Mouse (Mus musculus) cortical plate, adult 2 months (tissue): ENCODE data around the gene Tnni1. TPM values are rescaled to one million over a fixed set of nuclear protein-coding genes. Genes with fewer than 3 reads are reported as not detected.
A peak's percentile ranks its signal among the peaks of the same experiment; 100 is the strongest.

Experiments
- H3K27ac ChIP-seq: fragments of 200-500 bp; 2 replicates; pipeline ENCODE4 v1.5.1; 2012; ENCODE audit warnings: low read length, control low read depth, inconsistent platforms; ENCODE audit not compliant: insufficient read depth
- H3K4me1 ChIP-seq: fragments of 200-500 bp; 2 replicates; pipeline ENCODE4 v1.6.1; 2011; ENCODE audit warnings: low read length; ENCODE audit not compliant: control insufficient read depth, insufficient read depth
- H3K4me3 ChIP-seq: fragments of 200-500 bp; 2 replicates; pipeline ENCODE4 v1.5.1; 2011; ENCODE audit warnings: mild to moderate bottlenecking, low read length, control low read depth; ENCODE audit not compliant: insufficient read depth
- CTCF ChIP-seq: fragments of 200-500 bp; IDR thresholded peaks from 2 replicates; pipeline ENCODE4 v1.5.1; 2011; ENCODE audit warnings: mild to moderate bottlenecking, control low read depth, low read length; ENCODE audit not compliant: insufficient read depth; ENCODE audit errors: extremely low read depth
- POLR2A ChIP-seq: fragments of 200-500 bp; IDR thresholded peaks from 2 replicates; pipeline ENCODE4 v1.6.1; 2011; ENCODE audit warnings: mild to moderate bottlenecking, low read length, control low read depth; ENCODE audit not compliant: insufficient read depth; ENCODE audit errors: extremely low read depth
- polyA plus RNA-seq: library from polyadenylated mRNA; depleted of rRNA; stranded (reverse); fragments of >200 nt; gene quantifications from 2 replicates; pipeline ENCODE4 v1.2.3, GENCODE M21; 2012

The Tnni1 gene
- polyA plus RNA-seq, 1 experiment = 18.8 TPM

DNA sequence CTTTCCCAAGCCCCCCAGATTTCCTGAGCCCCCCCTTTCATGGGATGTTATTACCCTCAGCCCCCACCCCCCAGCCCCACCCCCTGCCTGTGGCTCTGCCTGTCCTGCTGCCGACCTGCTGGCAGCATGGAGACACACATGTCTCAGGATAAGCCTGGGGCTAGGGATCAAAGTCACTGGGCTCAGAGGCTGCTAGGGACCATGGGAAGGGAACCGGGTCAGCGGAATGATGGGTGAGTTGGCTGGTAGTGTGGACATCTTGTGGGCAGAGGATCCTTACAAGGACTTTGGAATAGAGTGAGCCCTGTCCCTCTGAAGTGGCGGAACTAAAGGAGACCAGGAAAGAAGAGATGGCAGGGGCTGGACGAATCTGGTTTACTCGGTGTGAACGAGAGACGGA is 55.7 kb downstream of the Tnni1 start:
- TF ChIP-seq CTCF (no peak), POLR2A (no peak)

DNA sequence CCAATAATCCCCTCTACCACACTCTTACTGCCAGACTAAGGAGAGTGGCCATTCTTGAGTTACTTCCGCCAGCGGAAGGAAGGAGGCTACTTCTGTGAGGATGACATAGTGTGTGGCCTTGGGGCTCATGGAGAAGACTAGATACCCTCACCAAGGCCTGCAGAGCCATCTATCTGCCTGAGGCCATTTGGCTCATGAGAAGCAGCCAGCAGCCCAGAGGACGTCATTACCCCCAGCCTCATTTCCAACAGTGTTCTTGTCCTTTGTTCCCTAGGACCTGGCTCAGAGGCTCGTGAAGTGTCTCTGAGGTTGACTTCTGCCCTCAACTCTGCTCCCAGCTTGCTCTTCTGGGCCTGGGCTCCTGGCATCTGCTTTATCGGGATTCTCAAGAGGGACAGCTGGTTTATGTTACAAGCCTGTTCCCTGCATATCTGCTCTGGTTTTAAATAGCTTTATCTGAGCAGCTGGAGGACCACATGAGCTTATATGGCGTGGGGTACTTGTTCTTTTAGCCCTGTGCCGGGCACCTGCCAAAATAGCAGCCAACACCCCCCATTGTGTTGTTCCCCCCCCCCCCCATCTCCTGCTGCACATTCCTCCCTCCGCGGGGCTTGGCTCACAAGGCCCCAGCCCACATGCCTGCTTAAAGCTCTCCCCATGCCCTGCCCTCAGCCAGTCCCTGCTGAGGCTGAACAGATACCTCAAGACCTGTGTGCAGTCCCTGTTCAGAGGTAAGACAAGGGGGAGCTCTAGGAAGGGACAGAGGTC is 56.7 kb downstream of the Tnni1 start, which contains the start of gene Tnnt2:
TSS of gene Tnnt2 (plus strand) at position 639 of the 768 bp plus-strand sequence.
- H3K27ac ChIP-seq = no peak within 1 kb of the TSS
- no peaks in the 10 kb centered on the region for H3K4me1 ChIP-seq
- TF ChIP-seq CTCF (no peak), POLR2A (no peak)
- no peak within 1 kb of the TSS for H3K4me3 ChIP-seq

More for the DNA sequence above, 55.7 kb downstream of the Tnni1 start:
- no peak overlapping the region for H3K4me3 ChIP-seq
- no peaks in the 10 kb centered on the region for H3K4me1 ChIP-seq
- H3K27ac ChIP-seq = no peak overlapping the region

DNA sequence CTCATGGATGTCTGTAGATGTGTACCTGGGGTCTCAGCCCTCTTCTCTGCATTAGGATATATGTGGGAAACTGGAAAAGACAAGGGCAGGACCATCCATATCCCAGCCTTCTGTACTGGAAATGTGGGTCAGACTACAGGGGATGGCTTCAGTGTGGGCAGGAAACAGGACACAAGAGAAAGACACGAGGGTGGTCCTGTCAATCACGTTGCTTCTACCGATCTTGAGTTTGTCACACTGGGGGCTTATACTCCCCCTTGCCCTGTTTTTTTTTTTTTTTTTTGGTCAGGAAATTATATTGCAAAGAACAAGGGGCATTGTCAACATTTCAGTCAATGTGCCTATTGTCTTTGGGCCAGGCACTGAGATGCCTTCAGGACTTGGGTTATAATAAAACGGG is 59.4 kb downstream of the Tnni1 start:
- H3K4me1 ChIP-seq = no peaks in the 10 kb centered on the region
- no peak overlapping the region for H3K4me3 ChIP-seq
- TF ChIP-seq POLR2A = no peak
- no peak for TF ChIP-seq CTCF
- no peak overlapping the region for H3K27ac ChIP-seq

DNA sequence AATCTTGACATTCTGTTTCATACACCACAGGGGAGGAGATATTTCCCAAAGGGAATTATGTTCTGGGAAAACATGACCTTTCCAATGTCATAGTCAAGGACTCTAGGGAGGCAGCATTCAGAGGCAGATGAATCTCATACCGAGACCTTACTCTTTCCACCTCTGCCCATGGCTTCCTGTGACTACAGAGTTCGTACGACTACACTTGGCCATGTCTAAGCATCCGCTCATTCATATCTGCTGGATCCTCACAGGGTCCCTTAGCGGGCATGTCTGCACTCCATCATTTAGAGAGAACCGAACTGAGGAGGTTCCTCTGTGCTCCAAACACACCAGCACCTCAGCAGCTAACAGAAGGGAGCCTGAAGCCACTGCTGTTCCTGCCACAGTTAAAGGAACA is 59.8 kb downstream of the Tnni1 start:
- no peak overlapping the region for H3K4me3 ChIP-seq

DNA sequence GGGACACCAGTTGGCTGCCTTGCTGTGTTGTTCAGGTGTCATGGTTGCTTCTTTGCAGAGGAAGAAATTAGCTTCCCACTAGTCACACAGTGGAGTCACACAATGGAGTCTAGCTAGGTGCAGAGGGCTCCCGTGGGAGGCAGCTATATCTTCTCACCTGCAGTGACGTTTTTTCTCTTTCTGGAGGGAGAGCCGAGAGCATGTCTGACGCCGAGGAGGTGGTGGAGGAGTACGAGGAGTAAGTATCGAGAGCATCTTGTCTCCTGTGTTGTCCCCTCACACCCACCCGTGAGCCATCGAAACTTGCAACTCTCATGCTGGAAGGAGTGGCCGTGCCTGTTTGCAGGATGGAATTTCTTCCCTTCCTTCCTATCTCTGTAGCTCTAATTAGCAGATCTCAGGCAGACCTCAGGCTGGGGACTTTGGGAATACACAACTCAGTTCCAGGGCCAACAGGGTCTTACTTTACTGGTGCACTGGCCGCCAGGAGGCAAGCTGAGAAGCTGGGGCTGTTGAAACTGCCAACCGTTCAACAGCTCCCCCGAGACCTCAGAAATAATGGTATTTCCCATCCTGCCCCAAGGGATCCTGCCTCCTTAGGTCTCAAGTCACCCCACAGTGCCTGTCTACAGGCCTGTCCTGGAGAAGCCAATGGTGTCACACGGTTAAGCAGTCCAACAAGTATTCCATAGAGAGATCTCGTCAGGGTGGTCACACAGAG is 61.6 kb downstream of the Tnni1 start:
- Histone ChIP-seq H3K4me1 (no peaks in the 10 kb centered on the region), H3K27ac (no peak overlapping the region), H3K4me3 (peak overlapping the region; percentile 25)
- TF ChIP-seq POLR2A = no peak
- TF ChIP-seq CTCF = no peak

More for the DNA sequence above, 59.8 kb downstream of the Tnni1 start:
- no peaks in the 10 kb centered on the region for H3K4me1 ChIP-seq
- no peak overlapping the region for H3K27ac ChIP-seq
- no peak for TF ChIP-seq POLR2A
- TF ChIP-seq CTCF = no peak

DNA sequence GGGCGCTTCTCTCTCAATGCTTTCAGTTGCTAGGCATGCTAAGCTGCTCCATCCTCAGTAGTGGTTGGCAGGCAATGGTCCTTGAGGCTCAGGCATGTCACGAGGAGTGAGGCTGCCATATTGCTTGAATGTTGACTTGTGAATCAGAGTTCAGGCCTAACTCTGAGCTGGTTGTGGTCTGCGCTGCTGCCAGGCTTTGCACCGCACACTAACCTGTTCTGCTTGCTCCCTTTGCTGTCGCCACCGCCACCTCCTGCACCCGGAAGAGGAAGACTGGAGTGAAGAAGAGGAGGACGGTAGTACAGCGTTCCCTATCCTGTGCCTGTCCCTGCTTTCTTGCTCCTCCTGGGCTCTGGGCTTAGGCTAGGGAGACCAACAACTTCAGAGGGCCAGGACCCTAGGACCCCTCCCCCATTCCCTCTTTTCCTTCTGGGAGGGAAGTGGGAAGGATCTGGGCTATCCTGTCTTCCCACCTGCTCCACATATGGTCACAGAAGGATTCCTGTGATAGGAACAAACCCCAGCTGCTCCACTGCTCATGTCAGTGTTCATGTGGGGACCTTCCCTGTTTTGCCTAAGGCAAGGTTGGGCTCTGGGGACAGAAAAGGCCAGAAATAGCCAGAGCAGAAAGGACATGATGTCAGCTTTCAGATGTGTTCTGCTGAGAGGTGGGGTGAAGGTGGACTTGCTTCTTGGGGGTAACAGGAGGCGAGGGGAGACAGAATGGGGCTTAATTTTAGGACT is 64.5 kb downstream of the Tnni1 start:
- TF ChIP-seq CTCF (no peak), POLR2A (no peak)
- Histone ChIP-seq H3K27ac (no peak overlapping the region), H3K4me3 (no peak overlapping the region), H3K4me1 (no peaks in the 10 kb centered on the region)

DNA sequence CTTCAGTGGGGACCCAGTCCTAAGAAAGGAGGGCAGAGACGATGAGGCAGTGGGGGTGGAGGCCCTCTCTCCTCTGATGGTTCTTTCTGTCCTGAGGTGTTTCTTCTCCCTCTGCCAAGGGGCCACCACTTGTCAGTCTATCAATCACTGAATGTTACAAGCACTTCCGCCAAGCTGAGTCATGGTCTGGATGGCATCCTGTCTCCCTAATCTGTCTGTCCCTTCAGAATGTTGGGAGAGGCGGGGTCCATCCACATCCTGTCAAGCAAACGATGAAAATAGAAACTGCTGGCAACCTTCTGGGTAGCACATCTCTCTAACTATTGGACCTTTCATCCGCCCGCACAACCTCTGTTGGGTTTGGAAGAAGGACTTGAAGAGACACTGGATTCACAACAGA is 65.2 kb downstream of the Tnni1 start:
- H3K4me1 ChIP-seq = no peaks in the 10 kb centered on the region
- H3K4me3 ChIP-seq = no peak overlapping the region
- no peak overlapping the region for H3K27ac ChIP-seq
- no peak for TF ChIP-seq POLR2A
- TF ChIP-seq CTCF = no peak

DNA sequence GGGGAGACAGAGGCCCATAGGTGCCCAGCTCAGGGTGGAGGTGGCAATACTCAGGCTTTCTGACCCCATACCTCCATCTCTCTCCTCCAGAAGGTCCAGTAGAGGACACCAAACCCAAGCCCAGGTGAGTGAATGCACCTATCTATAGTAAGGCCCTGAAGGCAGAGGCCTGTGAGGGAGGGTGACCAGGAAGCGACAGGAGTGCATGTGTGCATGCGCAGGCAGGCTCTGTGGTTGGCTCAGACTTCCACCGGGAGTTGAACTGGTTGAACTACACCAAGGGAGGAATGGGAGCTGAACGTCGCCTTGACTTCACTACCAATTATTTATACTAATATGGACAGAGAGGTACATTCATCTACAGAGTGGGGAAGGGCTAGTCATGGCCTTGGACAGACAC is 67.4 kb downstream of the Tnni1 start:
- H3K27ac ChIP-seq = no peak overlapping the region

DNA sequence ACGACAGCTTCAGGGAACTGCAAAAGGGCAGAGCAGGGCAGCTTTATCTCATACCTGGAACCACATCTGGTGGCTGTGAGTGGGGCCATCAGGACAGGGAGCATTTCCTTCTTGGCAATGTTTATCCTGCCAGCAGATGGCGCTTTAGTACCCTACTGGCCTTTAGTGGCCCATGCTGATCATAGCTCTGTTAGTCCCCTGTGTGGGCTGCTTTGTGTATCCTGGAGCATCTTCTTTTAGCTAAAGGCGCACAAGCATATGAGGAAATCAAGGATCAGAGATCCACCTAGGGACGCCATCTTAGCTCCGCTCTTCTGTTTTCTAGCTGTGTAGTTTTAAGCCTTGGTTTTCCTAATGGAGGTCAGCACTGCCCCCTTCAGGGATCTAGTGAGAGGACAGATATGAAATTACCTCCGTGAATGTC is 67.9 kb downstream of the Tnni1 start:
- no peak overlapping the region for H3K27ac ChIP-seq
- H3K4me1 ChIP-seq = no peaks in the 10 kb centered on the region
- H3K4me3 ChIP-seq = no peak overlapping the region
- no peak for TF ChIP-seq POLR2A
- peak; percentile 57 for TF ChIP-seq CTCF

More for the DNA sequence above, 67.4 kb downstream of the Tnni1 start:
- Histone ChIP-seq H3K4me1 (no peaks in the 10 kb centered on the region), H3K4me3 (no peak overlapping the region)
- TF ChIP-seq POLR2A (no peak), CTCF (no peak)
